Mouse (Mus musculus): Measurements from ENCODE around the gene Kif5a.

DNA sequence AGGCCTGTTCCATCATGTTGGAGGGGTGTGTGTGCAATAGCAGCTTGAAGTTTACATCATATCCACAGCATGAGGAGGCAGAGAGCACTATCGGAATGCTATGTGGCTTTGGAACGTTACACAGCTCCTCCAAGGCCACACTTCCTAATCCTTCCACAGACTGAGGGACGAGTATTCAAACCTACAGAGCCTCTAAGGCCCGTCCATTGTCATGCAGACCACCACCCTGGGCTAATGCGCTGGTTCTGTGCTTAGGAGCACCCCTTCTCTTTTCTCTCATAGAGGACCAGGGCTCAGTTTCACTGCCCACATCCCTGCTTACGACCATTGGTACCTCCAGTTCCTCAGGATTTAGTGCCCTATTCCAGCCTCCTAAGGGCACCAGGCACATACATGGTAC is 37.9 kb downstream of the Kif5a start:
- TF ChIP-seq POLR2A (IDR thresholded peaks at IDR 0.05; ENCODE audit: low read depth, low read length) (no peak), CTCF (IDR thresholded peaks at IDR 0.05; ENCODE audit: borderline replicate concordance, insufficient read depth, low read length) (no peak)
